Mouse (Mus musculus) megakaryocyte, embryonic 14.5 days (primary cell): ENCODE measurements at regions not wholly inside any gene's neighbourhood (a gene's known extent, or its start where the extent isn't known, plus 50 kb on each side); places are given as distances from the start of the nearest gene placed in this dataset.

Source experiments
- FLI1 ChIP-seq: IDR thresholded peaks from 2 replicates; pipeline ENCODE4 v1.6.1; 2012; ENCODE audit warnings: low read length, inconsistent platforms, mixed read lengths
- GATA1 ChIP-seq: IDR thresholded peaks from 3 replicates; pipeline ENCODE4 v1.6.1; 2012; ENCODE audit warnings: mixed read lengths, low read length, inconsistent platforms, borderline replicate concordance

DNA sequence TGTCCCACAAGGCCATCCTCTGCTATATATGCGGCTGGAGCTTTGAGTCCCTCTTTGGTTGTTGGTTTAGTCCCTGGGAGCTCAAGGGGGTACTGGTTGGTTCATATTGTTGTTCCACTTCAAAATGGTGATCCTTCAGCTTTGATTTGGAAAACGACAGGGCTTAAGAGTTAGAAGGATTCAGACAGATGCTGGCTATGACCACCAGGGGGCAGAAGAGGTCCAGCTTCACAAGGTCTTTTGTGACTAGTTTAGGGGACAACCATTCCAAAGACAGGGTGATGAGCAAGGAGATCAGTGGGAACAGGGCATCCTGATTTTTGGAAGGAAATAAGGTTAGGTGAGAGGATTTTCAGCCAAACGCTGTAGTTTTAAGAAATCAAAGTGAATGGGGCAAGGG, 399.9 kb upstream of the Igfbp7 start:
- TF ChIP-seq GATA1 (no peak), FLI1 (no peak)
